Mouse (Mus musculus): ENCODE measurements around the gene Cdkl3.

Gene Cdkl3

DNA sequence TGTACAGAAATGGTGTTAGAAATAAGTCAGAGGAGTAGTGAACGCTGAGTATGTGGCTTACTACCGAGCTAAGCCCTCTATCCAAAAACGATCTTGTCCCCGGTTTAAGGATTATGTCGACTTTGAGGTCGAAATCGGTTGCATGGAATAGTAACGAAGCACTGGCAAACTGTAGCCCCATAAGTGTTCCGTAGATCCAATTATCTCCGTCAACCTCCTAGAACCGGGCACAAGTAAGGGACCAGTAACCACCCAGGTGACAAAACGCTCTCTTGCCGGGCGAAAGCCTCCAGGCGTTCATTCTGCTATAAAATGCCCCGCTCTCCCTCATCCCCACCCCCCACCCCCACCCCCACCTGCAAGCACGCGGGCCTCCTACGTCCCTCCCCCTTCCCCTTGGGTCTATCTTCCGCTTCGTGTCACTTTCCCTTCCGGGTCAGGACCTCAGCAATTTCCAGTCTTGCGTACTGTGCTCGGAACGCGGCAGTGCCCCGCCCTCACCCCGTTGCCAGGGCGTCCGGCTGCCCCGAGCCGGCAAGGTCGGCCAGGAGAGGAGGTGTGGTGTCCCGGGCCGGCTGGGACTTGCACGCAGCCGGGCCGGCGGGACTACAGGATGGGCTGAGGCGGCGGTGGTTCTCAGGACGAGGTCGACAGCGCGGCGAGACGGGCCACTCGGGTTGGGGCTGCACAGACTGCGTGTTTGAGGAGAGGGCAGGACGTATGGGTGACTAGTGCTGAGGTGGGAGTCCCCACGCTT, at the start of gene Cdkl3:
TSS of gene Cdkl3 (plus strand) at position 450 of the 757 bp plus-strand sequence.
- peak; percentile 91 for DNase-seq

DNA sequence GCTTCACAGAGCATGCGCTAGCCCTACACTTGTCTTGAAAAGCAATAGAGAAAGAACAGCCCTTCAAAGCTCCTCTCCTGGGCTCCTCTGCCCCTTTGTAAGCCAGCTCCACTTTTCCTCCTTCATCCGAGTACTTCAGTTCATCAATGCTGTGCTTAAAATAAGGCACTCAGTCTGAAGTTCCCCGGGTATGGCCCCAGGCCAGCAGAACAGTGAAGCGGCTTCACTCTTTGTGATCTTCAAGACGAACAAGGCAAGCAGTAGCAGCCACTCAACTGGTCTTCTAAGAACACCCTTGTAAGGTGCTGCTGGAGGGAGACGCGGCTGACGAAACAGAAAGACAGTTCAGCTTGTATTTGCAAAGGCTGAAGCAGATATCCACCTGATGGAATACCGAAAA, 47.9 kb upstream of the Cdkl3 start:
- no peak for DNase-seq

DNA sequence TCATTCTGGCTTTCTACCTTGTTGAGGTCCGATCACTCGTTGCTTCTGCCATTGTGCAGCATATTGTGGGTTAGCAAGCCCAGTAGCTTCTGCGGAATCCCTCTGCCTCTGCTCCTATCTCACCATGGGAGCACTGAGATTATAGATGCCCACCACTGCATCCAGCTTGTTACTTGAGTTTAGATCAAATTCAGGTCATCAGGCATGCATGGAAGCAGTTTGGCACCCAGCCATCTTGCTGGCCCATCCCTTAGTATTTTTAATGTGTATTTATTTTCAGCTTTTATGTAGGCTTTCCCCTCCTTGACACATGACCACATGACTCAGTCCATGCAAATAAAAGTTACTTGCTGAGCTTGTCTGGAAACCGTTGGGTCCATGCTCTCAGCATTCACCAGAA, 46.3 kb upstream of the Cdkl3 start:
- DNase-seq, result no peak

DNA sequence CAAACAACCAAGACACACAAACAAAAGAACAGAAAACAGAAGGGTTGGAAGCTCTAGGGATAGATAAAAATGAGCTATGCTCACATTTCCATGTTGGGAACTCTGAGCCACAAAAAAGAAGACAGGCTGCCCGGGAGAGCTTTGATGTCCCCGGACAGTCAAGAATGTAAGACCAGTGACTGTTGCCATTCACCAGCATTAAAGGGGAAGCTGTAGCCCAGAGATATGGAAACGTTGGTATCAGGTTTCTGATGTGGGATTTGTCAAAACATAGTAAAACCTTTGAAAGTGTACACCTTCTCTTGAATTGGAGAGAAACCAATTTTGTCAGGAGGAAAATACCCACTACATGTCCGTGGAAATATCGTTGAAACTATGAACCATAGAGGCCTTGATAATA, 44.5 kb upstream of the Cdkl3 start:
- no peak for DNase-seq

DNA sequence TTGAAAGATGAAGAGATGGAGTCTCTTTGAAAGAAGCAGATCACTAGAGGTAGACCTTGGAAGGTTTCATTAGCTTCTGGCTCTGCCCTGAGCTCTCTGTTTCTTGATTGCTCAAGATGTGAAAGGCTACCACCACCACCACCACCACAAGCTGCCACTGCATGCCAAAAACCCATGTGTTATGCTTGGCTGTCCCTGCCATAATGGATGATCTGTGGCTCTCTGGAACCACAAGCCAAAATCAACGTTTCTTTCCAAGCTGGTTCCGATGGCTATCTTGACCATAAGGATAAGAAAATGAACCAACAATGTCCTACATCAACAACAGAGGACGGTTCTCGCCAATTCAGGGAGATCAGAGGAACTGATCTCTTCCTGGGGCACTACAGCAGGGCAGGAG, 44.0 kb upstream of the Cdkl3 start:
- DNase-seq, result no peak

DNA sequence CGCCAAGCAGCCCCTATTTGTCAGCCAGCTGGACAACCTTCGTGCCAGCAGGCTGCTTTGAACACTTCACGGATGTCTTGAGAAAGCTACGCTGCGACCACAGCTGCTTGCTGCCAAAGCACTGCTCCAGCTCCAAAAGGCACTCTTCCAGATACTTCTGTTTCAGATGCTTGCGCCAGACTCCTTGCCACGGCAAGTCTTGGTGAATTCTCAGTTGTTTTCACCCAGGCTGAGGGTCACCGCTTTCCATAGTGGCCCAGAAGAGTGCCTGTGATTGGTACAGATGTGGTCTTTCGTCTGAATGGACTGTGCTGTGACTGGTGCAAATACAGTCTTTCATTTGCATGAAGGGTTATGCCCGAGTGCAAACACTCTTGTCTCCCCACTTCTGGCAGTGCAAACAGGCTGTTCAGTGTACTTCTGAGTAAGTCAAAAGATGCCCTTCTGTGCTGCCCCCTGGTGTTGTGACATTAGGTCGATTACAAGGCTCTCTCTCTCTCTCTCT, 43.0 kb upstream of the Cdkl3 start:
- DNase-seq, result no peak

DNA sequence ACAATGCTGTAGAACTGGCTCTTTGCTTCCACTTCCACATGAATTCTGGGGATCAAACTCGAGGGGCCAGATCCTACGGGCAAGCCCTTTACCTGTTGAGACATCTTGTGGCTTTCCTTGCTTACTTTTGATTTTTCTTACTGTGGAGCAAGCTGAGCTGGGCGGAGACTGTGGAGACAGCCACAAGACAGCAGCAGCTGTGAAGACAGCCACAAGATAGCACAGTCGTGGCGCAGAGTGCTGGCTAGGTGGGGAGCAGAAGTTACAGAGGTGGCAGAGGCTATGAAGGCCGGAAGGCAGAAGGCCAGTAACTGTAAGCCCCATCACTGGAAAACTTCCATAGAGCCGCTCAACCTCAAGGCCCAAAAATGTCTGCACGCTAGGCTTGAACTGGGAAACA, 42.3 kb upstream of the Cdkl3 start:
- DNase-seq, result no peak

DNA sequence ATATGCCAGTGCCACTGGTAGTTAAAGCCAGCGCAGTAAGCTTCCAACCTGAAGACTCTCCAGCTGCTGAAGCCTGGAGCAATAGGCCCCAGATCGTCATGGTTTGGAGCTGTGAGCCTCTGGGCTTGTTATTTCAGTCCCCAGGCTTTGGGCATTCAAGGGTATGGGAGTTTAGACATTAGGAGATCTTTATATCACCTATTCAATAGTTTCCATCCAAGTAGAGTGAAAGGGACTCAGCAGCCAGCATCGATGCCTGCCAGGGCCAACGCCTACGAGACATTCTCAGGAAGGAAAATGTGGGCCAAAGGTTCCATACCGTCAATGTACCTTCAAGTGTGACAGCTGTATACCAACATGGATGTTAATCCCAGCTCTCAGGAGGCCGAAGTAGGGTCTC, 41.7 kb upstream of the Cdkl3 start:
- no peak for DNase-seq

DNA sequence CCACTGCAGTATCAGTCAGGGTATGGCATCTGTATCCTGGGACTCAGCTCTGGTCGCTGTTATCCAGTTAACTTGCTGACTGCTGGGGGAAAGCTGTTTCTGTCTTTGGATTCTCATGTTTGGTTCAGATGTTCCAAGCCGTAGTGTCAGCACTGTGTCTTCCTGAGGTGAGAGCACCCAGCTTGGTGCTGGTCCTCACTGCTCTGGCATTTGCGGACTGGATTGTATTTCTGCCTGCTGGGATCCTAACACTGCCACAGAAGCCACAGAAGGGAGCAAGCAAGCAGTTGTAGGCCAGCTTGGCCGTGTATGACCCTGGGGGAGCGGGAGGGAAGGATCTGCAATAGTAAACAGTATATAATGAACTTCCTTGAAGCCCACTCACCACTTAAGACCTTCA, 37.4 kb upstream of the Cdkl3 start:
- no peak for DNase-seq

DNA sequence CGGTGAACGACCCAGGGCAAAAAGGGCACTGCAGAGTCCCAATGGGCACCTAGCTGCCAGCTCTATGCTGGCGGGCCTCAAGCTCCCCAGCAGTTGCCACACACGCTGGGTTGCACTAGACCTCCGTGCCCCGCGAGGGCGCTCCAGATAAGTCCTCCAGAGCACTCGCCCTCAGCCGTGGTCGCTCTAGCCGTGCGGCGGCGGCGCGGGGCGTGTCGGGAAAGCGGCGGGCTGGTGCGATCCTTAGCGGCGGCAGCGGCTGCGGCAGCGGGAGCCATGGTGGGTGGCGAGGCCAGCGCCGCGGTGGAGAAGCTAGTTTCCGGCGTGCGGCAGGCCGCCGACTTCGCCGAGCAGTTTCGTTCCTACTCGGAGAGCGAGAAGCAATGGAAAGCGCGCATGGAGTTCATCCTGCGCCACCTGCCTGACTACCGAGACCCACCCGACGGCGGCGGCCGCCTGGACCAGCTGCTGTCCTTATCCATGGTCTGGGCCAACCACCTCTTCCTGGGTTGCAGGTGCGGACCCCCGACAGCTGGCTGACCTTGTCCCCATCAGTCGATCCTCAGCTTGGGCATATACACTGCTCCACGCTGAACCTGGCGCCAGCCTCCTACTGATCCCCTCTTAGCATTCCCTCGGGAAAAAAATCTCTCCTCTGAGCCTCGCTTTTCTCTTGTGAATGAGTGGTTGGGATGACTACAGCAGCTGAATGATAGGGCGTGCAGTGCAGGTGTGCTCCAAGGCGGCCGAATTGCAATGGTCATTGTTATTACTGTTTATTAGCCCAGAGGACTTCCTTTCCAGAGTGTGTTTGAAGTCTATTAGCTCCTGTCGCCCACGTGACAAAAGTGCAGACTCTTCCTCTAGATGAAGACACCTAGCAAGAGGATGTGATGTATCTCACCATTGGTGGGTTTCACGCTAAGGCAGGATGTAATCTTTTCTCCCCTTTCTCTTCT, 36.3 kb upstream of the Cdkl3 start, which contains the start of gene Cdkn2aipnl:
TSS of gene Cdkn2aipnl (plus strand) at position 219 of the 959 bp plus-strand sequence.
- peak; percentile 94 for DNase-seq

DNA sequence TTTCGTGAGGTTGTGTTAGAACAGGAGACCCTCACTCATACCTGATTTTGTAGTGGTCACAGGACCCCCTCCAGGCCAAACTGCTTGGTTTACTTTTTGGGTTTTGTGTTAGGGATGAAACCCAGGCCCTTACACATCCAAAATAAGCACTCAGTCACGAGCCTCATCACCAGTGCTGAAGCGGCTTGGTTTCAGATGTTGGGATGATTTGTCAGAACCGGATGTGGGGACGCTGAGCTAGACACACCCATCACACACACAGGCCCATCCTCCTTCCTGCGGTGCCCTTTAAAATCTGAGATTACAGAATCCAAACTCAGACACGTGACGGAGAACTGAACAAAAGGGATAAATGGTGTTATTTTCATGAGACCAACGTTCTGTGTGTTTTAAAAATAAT, 35.1 kb upstream of the Cdkl3 start:
- no peak for DNase-seq

DNA sequence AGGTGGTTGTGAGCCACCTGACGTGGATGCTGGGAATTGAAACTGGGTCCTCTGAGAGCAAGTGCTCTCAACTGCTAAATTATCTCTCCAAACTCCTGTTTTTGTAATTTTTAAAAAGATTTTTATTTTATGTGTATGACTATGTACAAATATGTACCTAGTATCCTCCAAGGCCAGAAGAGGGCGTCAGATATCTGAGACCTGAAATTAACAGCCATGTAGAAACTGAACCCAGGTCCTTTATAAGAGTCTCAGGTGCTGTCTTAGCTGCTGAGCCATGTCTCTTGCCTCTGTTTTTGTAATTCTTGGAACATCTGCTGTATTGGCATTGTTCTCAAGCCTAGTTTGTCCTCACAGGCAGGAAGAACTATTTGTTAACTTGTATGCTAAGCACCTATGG, 34.5 kb upstream of the Cdkl3 start:
- DNase-seq, result no peak

DNA sequence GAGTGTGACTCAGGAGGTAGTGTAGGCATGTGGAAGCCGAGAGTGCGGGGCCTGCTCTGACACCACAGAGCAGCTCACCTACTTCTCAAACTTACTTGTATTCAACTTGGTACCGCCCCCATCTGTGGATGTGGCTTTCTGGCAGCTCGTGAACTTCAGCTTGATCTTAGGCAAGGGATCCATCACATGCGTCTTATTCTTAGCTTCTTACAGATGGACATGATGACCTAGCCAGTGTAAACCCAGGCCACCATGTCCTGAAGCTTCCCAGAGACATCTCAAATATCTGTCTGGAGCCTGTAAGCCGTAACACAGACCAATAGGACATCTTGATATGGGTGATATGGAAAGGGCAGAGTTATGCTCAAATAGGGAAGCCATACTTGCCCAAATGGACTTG, 32.4 kb upstream of the Cdkl3 start:
- DNase-seq, result no peak

DNA sequence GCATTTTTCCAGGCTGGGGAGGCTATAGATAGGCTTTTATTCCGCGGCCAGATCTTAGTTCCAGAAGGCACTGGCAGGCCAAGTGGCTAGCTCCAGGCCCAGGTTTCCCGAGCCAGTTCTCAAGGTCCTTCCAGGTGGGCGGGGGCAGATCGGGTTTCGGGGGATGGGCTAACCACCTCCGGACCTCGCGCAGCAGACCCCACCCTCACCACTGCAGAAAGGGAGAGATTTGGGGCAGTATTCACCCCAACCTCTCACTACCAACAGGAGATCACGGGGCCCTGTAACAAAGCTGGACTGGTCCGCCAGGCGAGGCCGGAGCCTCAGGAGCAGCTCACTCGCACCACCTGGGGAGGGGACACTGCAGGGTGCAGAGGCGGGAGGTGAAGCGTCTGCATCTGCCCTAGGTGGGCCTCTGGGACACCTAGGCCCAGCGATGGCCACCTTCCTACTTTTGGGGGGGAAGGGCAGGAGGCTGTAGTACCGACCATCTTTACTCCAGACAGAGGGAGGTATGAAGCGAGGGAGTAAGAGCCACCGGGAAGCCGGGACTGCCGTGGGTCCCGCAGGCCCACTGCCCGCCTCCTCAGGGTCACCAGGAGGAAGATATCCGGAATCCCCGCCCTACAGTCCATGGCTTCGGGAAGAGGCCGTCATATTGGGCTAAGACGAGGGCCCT, 4.3 kb upstream of the Cdkl3 start:
- peak; percentile 75 for DNase-seq

DNA sequence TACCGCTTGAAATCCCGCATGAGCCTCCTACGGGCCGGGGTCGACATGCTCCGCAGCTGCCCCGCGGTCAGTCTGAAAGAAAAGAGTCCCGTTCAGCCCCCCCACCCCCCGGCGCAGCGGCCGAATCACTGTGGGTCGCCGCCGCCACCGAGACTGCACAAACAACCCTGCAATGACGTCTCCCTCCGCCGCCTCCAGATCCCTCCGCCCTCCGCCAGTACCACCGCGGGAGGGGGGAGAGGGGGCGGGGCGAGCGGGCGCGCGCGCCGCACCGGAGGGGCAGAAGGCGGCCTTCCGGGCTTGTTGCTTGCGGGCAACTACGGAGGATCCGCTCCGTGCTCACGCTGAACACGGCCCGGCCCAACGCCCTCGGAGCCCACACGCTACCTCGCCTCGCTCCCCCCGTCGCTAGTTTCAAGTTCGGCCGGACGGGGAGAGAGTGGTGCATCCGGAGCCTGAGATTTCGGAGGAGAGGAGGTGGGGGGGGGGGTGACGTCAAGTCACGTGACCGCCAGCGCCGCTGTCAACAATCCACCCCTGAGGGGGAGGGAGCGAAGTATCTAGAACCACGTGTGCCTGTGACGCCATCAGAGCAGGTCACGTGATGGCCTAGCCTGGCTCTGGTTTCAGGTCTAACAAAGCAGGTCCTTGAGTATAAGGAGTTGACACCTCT, 3.6 kb upstream of the Cdkl3 start, which contains the start of gene Ube2b:
TSS of gene Ube2b (minus strand) at position 473 of the 673 bp plus-strand sequence.
- DNase-seq, result peak; percentile 99

DNA sequence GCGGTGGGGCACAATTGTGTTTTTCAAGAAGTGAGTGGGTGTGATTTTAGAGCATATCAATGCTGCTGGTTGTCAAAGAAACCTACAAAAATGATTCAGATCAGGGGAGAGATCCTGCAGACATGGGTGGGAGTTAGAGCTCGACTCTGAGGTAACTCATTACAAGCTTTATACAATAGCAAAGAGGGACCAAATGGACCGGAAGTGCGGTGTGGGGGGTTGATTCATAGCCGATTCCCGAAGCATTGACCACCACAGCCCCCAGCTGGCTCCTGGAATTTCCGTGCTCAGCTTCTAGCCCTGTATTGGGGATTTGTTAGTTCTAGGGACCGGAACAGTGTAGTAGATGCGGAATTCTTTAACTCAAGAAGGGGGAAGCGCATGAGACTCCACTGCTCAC, 2.7 kb upstream of the Cdkl3 start:
- DNase-seq, result peak; percentile 55

DNA sequence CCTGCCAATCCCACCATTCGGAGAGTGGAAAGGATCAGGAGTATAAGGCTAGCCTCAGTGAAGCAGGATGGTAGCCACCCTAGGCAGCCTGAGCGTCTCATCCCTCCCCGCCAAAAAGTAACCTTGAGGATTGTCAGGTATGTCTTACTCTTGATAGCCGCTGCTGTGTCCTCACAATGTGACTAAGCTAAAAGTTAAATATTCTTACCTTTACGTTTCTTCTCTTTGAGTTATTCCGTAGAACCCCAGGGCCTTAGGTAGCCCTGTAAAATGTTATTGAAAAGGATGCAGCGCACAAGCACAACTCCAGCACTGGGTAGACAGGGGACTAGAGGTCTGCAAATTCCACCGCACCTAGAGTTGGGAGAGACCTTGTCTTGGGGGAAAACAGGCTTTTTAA, 2.2 kb upstream of the Cdkl3 start:
- DNase-seq, result peak; percentile 50

DNA sequence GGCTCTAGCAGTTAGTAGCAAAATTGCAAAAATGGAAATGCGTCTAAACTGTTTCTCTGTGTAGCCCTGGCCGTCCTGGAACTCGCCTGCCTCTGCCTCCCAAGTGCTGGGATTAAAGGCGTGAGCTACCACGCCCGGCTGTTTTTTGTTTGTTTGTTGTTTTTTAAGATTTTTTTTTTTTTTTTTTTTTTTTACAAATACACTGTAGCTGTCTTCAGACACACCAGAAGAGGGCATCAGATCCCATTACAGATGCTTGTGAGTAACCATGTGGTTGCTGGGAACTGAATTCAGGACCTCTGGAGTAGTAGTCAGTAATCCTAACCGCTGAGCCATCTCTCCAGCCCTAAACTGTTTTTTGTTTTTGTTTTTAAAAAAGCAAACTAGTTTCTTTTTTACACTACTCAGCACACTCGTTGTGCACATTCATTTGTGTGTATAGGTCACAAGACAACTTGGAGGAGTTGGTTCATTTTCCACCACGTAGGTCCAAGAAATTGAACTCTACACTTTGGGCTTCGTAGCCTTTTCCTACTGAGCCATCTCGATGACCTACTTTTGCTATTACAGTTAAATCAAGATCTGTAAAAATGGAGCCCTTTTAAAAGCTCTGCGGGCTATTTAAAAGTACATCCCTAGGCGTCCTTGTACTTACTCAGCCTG, 1.0 kb upstream of the Cdkl3 start:
- DNase-seq, result no peak

DNA sequence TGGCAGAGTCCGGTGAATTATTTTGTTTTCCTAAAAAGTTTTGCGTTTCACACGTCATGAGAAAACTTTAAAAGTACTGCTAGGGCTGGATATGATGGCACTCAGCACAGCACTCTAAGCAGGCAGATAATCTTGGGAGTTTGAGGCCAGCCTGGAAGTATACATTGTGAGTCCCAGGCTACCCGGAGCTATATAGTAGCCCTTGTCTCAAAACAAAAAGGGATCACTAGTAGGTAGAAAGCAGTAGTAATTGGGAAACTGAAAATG, 583 bp upstream of the Cdkl3 start:
- no peak for DNase-seq

DNA sequence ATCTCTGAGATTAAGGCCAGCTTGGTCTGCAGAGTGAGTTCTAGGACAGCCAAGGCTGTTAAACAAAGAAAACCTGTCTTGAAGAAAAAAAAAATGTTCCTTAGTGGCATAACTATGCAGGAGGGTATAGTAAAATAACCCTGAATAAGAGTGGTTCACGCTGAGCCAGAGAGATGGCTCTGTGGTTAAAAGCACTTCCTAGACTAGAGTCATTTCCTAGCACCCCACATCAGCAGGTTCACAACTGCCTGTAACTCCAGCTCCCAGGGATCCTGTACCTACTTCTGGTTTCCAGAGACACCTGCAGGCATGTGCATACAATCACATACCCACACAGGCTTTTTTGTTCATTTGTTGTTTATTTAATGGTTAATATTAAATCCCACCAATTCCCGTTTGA, 1.6 kb downstream of the Cdkl3 start:
- DNase-seq, result no peak

DNA sequence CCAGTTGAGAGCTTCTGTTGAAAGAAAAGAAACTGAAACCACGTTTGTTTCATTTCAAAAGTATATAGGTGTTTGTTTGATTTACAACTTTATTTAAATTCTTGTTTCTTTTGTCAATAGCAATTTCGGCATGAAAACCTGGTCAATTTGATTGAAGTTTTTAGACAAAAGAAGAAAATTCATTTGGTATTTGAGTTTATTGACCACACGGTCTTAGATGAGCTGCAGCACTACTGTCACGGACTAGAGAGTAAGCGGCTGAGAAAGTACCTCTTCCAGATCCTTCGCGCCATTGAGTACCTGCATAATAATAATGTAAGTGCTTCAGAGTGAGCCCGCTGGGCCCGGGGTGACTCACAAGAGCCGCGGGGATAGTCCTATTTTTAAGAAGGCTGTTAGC, 7.0 kb downstream of the Cdkl3 start:
- no peak for DNase-seq

DNA sequence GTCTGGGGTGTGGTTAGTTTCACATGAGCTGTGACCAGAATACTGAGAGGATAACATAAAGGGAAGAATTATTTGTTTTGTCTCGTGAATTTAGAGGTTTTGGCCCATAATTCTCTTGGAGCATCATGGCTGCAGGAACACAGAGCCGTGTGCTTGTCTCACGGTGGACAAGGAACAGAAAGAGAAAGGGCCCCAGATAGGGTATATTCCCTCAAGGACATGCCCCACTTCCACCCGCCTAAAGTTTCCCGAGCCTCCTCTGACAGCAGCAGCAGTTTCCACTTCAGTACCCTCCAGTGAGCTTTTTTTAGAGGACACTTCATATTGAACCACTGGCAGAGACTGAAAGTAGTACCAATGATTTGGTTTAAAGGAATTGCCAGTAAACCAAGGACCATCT, 7.5 kb downstream of the Cdkl3 start:
- no peak for DNase-seq

Data from cerebellum, adult 9-10 months (tissue).